Mouse (Mus musculus) G1E (cell line): ENCODE results near the gene Cirbp.

ENCODE experiments used
- CTCF ChIP-seq: IDR thresholded peaks from 2 replicates; pipeline ENCODE4 v1.5.1; 2012; ENCODE audit warnings: low read depth, low read length, inconsistent platforms, mixed read lengths
- GATA1 ChIP-seq: IDR thresholded peaks from 2 replicates; pipeline ENCODE4 v1.6.1; 2012; ENCODE audit warnings: borderline replicate concordance, low read length, inconsistent platforms, mixed read lengths
- POLR2AphosphoS5 ChIP-seq: IDR thresholded peaks from 2 replicates; pipeline ENCODE4 v1.6.1; 2012; ENCODE audit warnings: low read depth, low read length, inconsistent platforms; ENCODE audit not compliant: insufficient replicate concordance

GRCm38 (mm10) chr10:80153713-80154112 lies 12.1 kb upstream of the Cirbp start:
- TF ChIP-seq GATA1 = no peak
- TF ChIP-seq CTCF = no peak
- no peak for TF ChIP-seq POLR2AphosphoS5
